Mouse (Mus musculus) spleen, embryonic (tissue): ENCODE results near the gene Lztr1.

Experiments
- CTCF ChIA-PET: fragments of 350-600 bp; sonication (Branson Sonifier 250); formaldehyde crosslinking; loops from one replicate; lab custom pipeline; 2022; lab: Charles Lee

Lztr1 gene

DNA sequence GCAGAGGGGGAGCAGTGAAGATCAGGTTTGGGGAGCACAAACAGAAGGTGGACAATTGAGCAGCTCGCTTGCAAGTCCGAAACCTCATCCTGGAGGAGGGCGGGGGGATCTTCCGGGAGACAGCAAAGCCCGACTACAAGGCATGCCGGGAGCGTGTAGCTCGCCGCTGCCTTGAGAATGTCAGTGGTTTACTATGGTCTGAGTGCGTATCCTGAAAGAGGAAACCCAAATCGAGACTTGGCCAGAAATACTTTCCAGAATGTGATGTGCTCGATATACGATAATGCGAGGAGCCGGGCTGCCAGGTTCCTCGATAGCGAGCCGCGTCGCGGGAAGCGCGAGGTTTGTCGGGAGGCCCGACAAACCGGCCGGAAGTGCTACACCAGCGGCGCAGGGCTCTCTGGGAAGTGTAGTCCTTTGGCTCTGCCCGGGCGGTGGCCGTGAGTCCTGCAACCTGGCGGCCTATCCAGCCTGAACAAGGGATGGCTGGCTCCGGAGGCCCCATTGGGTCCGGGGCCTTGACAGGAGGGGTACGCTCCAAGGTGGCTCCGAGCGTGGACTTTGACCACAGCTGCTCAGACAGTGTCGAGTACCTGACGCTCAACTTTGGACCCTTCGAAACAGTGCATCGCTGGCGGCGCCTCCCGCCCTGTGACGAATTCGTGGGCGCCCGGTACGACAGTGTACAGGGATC, at the start of gene Lztr1:
Gene Lztr1 (plus strand): TSS at position 143 of the 694 bp plus-strand sequence.
- CTCF ChIA-PET: interaction anchor here (0.8 kb wide), 1 partner anchor 19 kb away, joined by 3 read pairs; the partner anchor contains the start of gene Aifm3

DNA sequence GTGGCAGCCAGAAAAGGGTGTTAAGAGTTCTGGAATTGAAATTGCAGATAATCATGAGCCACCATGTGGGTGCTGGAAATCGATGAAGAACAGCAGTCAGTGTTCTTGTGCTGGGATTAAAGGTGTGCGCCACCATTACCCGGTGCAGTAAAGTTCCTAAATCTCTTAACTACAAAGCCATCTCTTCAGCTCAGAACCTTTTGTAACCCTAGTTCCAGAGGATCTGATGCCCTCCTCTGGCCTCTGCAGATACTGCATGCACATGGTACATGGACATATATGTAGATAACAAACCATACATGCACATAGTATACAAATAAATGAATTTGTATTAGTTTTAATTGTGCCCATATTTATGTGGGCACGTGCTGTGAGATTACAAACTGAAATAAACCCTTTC, 48.2 kb upstream of the Lztr1 start:
- CTCF ChIA-PET: no interaction called here

DNA sequence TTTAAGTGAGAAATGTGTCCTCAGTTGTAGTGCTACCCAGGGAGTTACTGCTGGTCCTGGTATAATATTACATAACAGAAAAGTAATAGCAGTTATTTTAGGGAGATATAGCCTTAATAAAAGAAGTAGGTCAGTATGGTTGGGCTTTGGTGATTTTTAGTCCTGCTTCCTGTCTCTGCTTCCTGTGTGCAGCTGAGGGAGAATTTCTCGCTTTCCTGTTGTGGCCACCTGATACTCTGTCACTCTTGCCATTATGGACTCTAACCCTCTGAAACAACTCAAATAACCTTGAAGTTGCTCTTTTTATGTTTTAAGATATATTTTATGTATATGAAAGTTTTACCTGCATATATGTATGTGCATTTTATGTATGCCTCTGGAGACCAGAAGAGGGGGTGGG, 46.9 kb upstream of the Lztr1 start:
- CTCF ChIA-PET: no interaction called here

DNA sequence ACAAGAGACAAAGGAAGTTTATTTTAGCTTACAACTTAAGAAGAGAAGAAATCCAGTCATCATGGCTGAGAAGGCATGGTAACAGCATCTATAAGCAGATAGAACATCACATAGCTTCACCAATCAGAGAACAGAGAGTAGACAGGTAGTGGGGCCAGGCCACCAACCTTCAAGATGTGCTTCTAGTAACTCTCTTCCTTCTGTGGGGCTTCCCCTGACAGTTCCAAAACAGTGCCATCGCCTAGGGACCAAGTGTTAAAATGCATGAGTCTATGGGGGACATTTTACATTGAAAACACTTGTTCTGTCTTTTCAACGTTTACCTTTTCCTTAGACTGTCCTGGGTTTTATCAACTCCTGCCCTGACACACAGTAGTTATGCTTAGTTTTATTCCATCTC, 45.3 kb upstream of the Lztr1 start:
- CTCF ChIA-PET: no interaction called here

DNA sequence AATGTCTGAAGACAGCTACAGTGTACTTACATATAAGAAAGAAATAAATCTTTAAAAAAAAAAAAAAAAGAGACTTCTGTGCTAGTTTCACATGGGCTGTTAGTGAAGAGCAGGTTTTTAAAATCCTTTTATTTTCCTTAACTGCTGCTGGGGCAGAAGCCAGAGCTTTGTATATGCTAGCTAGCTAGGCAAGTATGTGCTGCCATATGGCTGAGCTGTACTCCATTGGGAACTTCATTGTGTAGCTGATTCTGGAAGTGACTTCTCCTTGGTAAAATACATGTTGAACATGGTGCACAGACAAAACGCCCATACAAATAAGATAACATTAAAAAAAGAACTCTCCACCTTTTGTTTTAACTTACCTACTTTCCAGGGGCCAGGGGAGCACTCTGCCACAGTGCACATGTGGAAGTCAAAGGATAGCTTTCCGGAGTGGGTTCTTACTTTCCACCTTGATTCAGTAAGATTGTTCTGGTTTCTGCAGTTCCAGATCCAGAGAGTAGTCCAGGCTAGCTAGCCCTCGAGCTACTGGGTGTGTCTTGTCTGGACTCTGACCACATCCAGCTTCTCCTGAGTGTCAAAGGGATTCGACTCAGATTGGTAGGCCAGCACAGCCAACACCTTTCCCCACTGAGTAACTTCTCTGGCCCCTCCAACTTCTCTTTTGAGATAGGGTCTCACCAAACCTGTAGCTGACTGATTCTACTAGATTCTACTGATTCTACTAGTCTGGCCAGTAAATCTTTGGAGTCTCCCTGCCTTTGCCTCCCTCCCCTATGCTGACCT, 41.4 kb upstream of the Lztr1 start:
- CTCF ChIA-PET: no interaction called here

DNA sequence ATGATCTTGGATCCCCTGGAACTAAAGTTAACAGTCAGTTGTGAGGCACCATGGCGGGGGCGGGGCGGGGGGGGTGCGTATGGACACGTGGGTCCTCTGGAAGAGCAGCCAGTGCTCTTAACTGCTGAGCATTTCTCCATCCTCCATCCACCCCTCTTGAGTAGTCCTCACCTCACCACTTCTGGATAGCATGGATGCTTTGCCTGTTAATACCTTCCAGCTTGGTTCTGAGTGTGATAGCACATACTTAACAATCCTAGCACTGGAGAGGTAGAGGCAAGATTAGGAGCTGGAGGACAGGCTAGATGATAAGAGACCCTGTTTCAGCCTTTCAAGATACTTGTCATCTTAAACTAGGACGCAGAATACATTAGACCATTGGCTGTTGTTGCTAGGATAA, 36.0 kb upstream of the Lztr1 start:
- CTCF ChIA-PET: interaction anchor here (0.6 kb wide), 2 partner anchors 144 to 350 kb away, joined by 8 to 10 read pairs; no protein-coding TSS in a partner anchor

DNA sequence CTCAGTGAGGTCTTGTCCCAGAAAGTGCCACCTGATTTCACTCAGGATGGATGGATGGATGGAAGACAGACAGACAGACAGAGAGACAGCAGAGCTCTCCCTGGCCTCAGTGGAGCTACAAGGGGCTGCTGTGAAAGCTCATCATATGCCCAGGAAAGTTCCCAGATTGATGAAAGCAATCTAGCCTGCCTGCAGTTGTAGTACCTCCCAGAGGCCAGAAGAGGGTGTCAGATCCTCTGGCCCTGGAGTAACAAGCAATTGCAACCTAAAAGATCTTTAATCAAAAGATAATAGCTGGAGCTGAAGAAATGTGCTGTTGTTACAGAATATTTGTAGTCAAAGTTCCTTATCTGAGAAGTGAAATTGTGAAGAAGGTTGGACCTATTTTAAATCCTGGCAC, 34.4 kb upstream of the Lztr1 start:
- CTCF ChIA-PET: interaction anchor here (1.1 kb wide), 1 partner anchor 10 kb away, joined by 3 read pairs; no protein-coding TSS in a partner anchor

DNA sequence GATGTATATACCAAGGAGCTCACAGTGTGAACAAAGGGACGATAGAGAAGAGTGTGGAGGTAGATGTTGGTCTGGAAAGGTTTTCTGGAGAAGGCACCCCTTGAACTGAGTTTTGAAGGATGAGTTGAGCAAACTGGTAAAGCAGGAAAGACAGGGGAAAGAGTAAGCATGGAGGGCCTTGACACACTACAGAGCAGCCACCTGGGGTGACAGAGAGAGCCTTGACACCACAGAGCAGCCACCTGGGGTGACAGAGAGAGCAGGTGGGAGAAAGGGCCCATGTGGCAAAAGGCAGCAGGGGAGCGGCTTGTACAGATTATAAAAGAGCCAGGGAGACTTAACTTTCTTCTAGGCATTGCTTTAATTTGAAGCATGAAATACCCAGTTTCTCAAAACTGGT, 33.7 kb upstream of the Lztr1 start:
- CTCF ChIA-PET: interaction anchor here (1.1 kb wide), 1 partner anchor 11 kb away, joined by 3 read pairs; no protein-coding TSS in a partner anchor

DNA sequence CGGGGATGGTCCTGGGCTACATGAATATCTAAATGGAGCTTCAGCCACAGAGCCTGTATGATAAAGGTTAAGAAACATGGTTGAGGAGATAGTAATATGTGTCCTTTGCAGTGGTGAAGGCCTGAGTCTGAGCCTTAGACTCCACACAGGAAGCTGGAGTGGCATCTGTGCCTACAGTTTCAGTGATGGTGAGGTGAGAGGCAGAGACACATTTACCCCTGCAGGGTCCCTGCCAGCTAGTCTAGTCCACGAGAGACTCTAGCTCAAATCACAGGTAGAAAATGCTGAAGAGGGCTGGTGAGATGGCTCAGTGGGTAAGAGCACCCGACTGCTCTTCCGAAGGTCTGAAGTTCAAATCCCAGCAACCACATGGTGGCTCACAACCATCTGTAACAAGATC, 33.2 kb upstream of the Lztr1 start:
- CTCF ChIA-PET: no interaction called here

DNA sequence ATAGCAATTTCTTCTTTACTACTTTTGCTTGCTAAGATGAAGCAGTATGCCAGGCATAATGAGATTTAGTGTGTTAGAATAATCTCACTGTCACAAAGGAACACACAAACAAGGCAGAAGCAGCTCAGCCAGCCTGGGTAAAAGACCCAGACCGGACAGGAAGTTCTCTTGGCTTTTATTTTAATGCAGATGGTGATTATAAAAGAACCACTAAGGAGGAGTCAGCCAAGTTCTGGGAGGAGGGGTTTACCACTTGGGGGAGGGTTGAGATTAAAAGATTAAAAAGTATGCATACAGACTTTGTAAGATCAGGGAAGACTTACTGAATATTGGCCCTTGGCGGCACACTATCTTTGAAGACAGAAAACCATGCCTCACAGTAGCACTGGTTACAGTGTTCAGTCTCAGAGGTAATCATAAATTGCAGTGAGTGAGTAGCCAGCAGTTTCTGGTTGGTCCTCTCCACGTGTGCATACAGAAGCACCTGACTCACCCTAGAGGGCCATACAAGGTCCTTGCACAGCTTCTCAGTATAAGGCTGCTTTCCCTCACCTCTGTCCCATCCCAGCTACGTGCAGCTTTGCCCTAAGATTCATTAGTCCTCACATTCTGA, 30.1 kb upstream of the Lztr1 start:
- CTCF ChIA-PET: no interaction called here

DNA sequence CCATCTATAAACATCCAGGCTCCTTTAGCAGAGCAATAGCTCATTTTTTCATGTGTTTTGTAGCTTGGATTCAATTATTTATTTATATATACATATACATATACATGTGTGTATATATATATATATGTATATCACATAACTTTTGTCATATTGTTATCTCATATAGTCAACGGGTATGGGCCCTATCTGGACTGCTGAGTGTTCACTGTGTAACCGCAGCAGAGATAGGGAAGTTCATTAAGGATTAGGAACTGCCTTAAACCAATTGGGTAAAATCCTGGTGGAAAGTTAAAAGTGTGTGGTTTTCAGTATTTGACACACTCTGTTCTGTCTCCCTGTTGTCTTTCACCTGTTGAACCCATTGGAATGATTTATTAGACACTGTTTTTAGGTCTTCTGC, 27.0 kb upstream of the Lztr1 start:
- CTCF ChIA-PET: no interaction called here

DNA sequence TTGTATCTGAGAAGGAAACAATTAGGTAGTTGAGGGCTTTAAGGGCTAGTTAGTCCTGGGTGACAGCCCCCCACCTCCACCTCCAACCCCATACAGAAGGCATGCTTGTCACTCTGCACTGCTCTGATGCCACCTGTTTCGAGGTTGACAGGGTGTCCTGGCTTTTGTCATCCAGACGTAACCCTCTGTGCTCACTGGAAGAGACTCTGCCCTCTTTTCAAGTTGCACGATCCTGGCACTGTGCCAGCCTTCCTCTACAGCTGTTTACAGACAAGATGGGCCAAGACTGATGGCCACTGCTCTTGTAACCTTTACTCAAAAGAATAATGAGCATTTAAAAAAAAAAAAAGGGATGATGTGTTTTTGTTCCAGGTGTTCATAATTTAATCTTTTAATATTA, 22.0 kb upstream of the Lztr1 start:
- CTCF ChIA-PET: no interaction called here

DNA sequence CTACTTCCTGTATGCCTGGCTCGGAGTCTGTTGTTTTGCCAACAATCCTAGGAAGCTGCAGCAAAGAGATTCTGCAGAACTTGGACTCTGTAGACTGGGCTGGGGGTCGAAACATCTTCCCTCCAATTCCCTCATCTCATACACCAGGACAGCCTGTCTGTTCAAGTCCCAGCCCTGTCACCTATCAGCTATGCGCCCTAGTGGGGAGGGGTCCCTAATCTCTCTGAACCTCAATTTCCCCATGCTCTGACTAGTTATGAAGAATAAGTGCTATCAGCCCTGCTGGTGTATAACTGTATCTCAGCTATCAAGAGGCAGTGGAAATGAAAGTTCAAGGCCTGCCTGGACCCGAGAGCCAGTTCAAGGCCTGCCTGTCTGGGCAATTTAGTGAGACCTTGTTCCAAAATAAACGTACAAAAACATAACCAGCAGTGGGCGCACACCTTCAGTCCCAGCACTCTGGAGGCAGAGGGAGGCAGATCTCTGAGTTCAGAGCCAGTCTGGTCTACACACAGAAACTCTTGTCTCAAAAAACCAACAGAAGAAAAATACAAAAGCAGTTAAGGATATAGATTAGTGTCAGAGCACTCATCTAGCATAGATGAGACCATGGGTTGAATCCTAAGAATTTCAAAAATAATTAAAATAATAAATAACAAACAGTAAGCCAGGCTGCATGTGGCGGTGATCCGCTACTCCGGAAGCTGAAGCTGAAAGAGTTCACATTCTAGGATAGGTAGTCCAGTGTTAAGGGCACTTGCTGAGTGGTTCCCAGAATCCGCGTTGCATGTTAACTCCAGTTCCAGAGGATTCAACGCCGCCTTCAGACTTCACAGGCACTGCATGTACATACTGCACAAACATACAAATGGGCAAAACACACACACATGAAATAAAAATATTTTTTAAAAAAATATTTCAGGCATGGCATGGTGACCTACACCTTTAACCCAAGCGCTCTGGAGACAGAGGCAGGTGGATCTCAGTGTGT, 19.7 kb upstream of the Lztr1 start:
- CTCF ChIA-PET: interaction anchor here (1.2 kb wide), 1 partner anchor 20 kb away, joined by 3 read pairs; no protein-coding TSS in a partner anchor

DNA sequence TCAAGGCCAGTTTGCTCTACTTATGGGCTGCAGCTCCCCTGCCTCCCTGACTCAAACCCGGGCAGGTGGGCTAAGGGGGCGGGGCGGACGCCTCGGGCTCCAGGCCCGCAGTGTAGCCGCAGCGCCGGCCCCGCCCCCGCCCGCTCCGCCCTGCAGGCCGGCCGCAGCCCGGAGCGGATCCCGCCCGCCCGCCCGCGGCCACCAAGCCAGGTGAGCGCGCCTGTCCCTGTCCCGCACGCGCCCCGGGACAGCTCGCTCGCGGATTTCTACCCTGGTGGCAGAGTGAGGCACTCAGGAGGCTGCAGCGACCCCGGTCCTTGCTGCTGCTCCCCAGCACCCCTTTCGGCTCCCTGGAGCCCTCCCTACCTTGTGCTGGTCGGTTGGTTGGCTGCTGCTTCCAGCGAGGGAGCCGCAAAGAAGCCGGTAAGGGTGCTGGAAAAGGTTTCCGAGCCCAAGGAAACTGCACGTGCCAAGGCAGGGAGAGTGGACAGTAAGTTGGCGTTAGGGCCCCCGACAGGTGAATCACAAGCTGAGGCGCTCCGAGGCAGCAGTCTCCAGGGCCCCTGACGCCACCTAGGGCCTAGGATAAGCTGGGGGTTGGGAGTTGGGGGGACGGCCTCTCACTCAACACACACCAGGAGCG, 18.9 kb upstream of the Lztr1 start, which contains the start of gene Aifm3:
Gene Aifm3 (plus strand): TSS at position 143 of the 643 bp plus-strand sequence.
- CTCF ChIA-PET: interaction anchor here (1.2 kb wide), 1 partner anchor 19 kb away, joined by 3 read pairs; no protein-coding TSS in a partner anchor

DNA sequence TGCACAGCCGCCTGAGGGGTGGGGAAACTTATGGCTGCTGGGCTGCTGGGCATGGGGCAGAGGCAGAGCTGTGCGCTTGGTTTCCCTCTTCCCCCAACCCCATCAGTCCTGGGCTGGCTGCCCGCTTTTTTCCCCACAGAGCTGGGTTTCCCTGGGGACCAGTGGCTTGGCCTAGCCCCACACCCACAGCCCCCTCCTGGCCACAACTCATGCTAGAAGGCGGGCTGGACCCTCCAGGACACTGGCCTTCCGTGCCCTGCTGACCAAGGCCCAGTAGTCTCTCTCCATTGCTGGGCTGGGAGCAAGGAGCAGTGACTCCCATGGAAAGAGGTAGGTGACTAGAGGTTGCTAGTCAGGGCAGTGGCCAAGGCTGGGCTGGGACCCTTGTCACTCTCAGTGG, 17.3 kb upstream of the Lztr1 start:
- CTCF ChIA-PET: no interaction called here

DNA sequence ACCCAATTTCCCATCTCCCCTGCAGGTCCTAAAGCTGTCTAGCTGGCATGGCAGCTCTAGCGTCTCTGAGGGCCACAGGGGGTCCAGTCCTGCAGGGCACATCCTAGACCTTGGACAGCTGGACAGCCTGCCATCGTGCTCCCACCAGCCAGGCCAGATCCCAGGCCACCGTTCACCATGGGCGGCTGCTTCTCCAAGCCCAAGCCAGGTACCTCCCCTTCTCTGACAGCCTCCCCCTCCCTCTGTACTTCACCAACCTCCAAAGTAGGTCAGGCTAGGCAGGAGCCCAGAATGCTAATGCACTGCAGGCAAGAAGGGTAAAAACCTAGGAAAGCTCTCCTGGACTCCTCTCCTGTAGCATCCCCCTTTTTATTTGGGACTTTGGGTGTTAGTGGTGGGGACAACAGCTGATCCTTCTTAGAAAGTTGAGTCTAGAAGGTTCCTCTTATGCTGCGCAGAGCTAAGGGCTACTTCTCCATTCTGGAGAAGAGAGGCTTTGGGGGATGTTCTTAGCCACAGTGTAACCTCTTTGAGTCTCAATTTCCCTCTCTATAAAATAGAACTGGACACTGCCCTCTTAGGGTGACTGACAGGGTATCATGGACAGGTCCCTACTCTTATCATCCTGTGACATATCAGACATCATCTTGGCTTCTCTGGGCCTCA, 16.5 kb upstream of the Lztr1 start:
- CTCF ChIA-PET: no interaction called here

DNA sequence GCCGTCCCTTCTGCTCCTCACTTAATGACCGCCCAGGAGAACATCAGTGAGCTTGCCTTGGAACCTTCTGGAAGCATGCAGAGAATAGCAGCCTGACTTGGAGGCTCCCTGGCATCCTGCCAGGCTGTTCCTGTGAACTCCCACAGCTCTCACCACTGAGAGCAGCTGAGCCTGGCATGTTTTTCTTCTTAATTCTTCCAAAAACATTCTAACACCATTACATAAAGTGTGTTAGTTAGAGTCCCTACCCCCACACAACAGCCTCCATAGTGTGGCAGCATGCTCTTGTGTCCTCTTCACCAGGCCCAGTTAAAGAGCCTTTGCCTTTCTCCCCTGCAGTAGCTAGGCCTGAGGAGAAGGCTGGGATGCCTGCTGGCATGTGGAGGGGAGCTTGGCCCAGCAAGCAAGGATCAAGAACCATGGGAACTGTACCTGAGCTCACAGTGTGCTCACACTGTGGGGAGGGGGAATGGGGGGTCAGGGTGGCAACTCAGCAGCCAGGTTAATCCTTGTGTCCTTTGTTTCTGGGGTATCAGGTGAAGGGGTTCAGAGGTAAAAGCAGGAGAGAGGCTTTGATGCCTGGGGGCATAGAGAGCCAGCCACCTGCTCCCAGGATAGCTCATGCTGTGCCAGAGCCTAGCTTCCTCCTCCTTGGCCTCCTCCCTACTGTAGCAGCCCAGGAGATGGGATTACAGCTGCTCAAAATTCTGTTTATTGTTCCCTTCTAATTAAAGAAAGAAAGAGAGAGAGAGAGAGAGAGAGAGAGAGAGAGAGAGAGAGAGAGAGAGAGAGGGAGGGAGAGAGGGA, 11.8 kb upstream of the Lztr1 start:
- CTCF ChIA-PET: no interaction called here

DNA sequence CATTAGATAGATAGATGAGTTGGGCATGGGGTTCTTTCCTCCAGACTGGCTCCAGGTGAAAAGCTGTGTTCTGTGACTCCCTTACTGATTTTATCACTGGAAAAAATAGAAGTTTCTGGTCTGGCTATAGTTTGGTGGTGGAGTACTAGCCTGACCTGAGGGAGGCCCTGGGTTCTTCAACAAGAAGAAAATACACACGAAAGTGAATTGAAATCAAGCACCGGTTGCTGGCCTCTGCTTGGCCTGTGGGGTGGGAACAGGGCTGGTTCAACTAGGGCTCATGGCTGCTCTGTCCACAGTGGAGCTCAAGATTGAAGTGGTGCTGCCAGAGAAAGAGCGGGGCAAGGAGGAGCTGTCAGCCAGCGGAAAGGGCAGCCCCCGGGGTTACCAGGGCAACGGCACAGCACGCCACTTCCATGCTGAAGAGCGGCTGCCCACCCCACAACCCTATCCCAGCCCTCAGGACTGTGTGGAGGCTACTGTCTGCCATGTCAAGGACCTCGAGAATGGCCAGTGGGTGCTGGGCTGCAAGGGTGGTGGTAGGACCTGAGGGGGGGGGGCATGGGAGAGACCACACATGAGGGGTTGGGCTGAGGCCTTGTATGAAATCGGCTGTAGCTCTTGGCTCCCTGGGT, 9.1 kb upstream of the Lztr1 start:
- CTCF ChIA-PET: interaction anchor here (0.5 kb wide), 1 partner anchor 15 kb away, joined by 3 read pairs; no protein-coding TSS in a partner anchor
